Mouse (Mus musculus): ENCODE data around the gene Itgb2.

GRCm38 (mm10) chr10:77566651-77567050 is 36.6 kb downstream of the Itgb2 start:
- peak; percentile 99 for TF ChIP-seq CTCF (IDR thresholded peaks at IDR 0.05)
- TF ChIP-seq POLR2A (IDR thresholded peaks at IDR 0.05; ENCODE audit: insufficient read depth, low read depth, low read length): no peak

Measured in heart, adult 2 months (tissue).